Mouse (Mus musculus) E14TG2a.4 (cell line): ENCODE data around the gene Fam172a.

ENCODE experiments used
- H3K27me3 ChIP-seq: 2 replicates; pipeline ENCODE4 v1.6.1; 2014; ENCODE audit warnings: low read length, control low read depth; ENCODE audit not compliant: insufficient read depth
- H3K36me3 ChIP-seq: 2 replicates; pipeline ENCODE4 v1.6.1; 2014; ENCODE audit warnings: low read length, control low read depth; ENCODE audit not compliant: insufficient read depth
- H3K4me1 ChIP-seq: replicated peaks from 2 replicates; pipeline ENCODE4 v1.6.1; 2014; ENCODE audit warnings: low read depth, low read length, control low read depth
- H3K4me3 ChIP-seq: replicated peaks from 2 replicates; pipeline ENCODE4 v1.5.1; 2014; ENCODE audit warnings: mild to moderate bottlenecking, low read length
- H3K9me3 ChIP-seq: 2 replicates; pipeline ENCODE4 v1.6.1; 2014; ENCODE audit warnings: low read length, control low read depth
- CTCF ChIP-seq: conservative IDR thresholded peaks from 2 replicates; pipeline ENCODE4 v1.5.1; 2014; ENCODE audit warnings: low read length
- NANOG ChIP-seq: IDR thresholded peaks from 2 replicates; pipeline ENCODE4 v1.6.1; 2014; ENCODE audit warnings: borderline replicate concordance, low read length, mixed read lengths
- POU5F1 ChIP-seq: IDR thresholded peaks from 2 replicates; pipeline ENCODE4 v1.6.1; 2014; ENCODE audit warnings: low read length, borderline replicate concordance

Fam172a gene

GRCm38 (mm10) chr13:78163087-78163958, 461.5 kb downstream of the Fam172a start:
- TF ChIP-seq POU5F1 (no peak), NANOG (no peak), CTCF (no peak; the same call in 1 of the 2 replicates)
- H3K27me3 ChIP-seq = peaks cover 43% of the 10 kb centered on the region
- H3K36me3 ChIP-seq = no peaks in the 10 kb centered on the region
- peaks cover 4% of the 10 kb centered on the region for H3K4me1 ChIP-seq
- no peaks in the 10 kb centered on the region for H3K9me3 ChIP-seq
- peak overlapping the region; percentile 86 for H3K4me3 ChIP-seq

GRCm38 (mm10) chr13:78164941-78165340, 463.1 kb downstream of the Fam172a start:
- no peak for TF ChIP-seq NANOG

GRCm38 (mm10) chr13:78168166-78168565, 466.3 kb downstream of the Fam172a start:
- peaks cover 64% of the 10 kb centered on the region for H3K27me3 ChIP-seq
- H3K36me3 ChIP-seq = no peaks in the 10 kb centered on the region
- TF ChIP-seq POU5F1 (no peak), CTCF (no peak), NANOG (no peak)
- H3K4me3 ChIP-seq = no peak overlapping the region
- H3K4me1 ChIP-seq = peaks cover 4% of the 10 kb centered on the region
- no peaks in the 10 kb centered on the region for H3K9me3 ChIP-seq

More at GRCm38 (mm10) chr13:78164941-78165340, 463.1 kb downstream of the Fam172a start:
- Histone ChIP-seq H3K4me3 (no peak overlapping the region), H3K36me3 (no peaks in the 10 kb centered on the region), H3K4me1 (peaks cover 4% of the 10 kb centered on the region), H3K9me3 (no peaks in the 10 kb centered on the region), H3K27me3 (peaks cover 49% of the 10 kb centered on the region)

DNA sequence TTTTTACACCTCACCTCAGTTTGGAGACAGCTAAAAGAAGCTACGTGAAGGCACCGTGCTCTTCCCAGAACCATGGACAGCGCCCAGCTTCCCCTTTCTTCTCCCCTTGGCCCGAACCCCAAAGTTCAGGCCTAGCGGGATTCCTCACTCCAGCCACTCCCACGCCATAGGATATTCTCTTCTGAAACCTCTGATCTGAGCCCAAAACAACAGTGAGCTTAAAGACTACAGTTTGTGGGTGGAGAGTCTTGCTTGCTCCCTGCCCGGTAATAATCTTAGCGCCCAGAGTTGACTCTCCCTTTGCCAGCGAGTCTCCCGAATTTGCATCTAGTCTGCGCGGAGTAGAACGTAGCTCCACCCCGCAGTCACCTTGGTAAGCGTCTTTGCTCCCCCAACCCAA, 469.5 kb downstream of the Fam172a start:
- Histone ChIP-seq H3K9me3 (no peaks in the 10 kb centered on the region), H3K27me3 (peaks cover 63% of the 10 kb centered on the region), H3K4me3 (peak overlapping the region; percentile 37; the same call in 1 of the 2 replicates), H3K4me1 (peaks cover 4% of the 10 kb centered on the region), H3K36me3 (no peaks in the 10 kb centered on the region)
- TF ChIP-seq CTCF = no peak
- no peak for TF ChIP-seq NANOG
- no peak for TF ChIP-seq POU5F1

- Histone ChIP-seq H3K4me1 (peaks cover 4% of the 10 kb centered on the region), H3K27me3 (peaks cover 67% of the 10 kb centered on the region), H3K9me3 (no peaks in the 10 kb centered on the region), H3K36me3 (no peaks in the 10 kb centered on the region), H3K4me3 (no peak overlapping the region)
- TF ChIP-seq CTCF = no peak
- no peak; the same call in 1 of the 2 replicates for TF ChIP-seq NANOG
- TF ChIP-seq POU5F1 = no peak
Measured at GRCm38 (mm10) chr13:78171984-78172636, 470.3 kb downstream of the Fam172a start.

- no peaks in the 10 kb centered on the region for H3K9me3 ChIP-seq
Measured at GRCm38 (mm10) chr13:78172861-78173260, 471.0 kb downstream of the Fam172a start.

DNA sequence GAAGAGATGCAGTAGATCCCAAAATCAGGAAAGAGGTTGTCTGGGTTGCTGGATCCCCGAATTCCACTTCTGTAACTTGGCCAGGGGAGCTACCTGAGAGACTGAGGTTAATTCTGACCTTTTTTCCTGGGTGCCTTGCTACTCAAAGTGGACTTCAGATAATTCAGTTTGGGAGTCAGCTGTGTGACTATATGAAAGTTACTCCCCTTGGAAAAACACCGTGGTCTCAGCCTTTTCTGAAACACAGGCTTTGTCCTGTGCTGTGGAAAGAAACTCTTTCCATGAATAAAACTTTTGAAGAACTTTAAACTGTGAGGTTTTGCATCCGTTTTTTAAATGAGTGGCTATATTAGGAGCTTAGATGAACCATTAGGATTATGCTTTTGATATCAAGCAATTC, 472.4 kb downstream of the Fam172a start:
- no peak for TF ChIP-seq POU5F1
- TF ChIP-seq CTCF = no peak
- TF ChIP-seq NANOG = no peak
- Histone ChIP-seq H3K4me1 (peaks cover 4% of the 10 kb centered on the region), H3K36me3 (no peaks in the 10 kb centered on the region)

More at GRCm38 (mm10) chr13:78172861-78173260, 471.0 kb downstream of the Fam172a start:
- no peak overlapping the region for H3K4me3 ChIP-seq
- peaks cover 70% of the 10 kb centered on the region for H3K27me3 ChIP-seq
- TF ChIP-seq CTCF = no peak
- no peak for TF ChIP-seq POU5F1
- no peak for TF ChIP-seq NANOG
- H3K4me1 ChIP-seq = peaks cover 4% of the 10 kb centered on the region
- H3K36me3 ChIP-seq = no peaks in the 10 kb centered on the region

DNA sequence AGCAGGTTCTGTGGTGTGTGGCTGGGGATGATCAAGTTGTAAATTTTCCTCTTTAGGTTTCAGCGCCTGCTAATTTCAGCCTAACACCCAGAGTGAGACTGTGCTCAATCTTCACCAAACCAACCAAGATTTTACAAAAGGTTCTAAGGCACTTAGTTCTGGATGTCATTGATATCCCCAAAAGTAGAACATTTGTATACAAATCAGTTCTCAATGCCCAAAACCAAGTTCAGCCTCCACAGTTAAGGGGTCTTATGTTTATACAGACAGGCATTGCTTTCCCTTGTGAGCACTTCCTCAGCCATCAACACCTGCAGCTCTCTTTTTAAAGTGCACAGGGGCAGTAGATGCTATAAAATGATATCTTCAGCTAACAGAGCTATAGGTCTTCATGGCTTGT, 473.1 kb downstream of the Fam172a start:
- Histone ChIP-seq H3K4me3 (no peak overlapping the region), H3K4me1 (peaks cover 8% of the 10 kb centered on the region), H3K27me3 (peaks cover 79% of the 10 kb centered on the region), H3K9me3 (no peaks in the 10 kb centered on the region), H3K36me3 (no peaks in the 10 kb centered on the region)
- no peak for TF ChIP-seq NANOG
- no peak for TF ChIP-seq POU5F1
- no peak for TF ChIP-seq CTCF

More for the DNA sequence above, 472.4 kb downstream of the Fam172a start:
- Histone ChIP-seq H3K4me3 (no peak overlapping the region), H3K27me3 (peaks cover 78% of the 10 kb centered on the region), H3K9me3 (no peaks in the 10 kb centered on the region)
